In the genomic region with DNA sequence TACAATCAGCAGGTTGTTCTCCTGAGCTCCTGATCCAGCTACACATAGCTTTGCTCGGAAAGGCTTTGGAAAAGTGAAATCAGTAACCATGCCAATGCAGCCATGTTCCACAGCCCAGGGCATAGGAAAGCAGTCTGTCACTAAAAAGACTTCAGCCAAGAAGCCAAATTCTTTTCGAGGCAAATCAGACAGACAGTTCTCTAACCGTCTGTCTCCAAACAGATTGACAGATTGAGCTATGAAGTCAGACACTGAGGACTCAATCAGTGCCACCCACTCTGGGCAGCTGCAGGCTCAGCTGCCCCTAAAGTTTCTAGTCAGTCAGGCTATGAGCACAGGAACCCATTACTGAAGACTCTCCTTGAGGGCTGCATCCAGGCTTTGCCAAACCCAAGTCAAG, we compare ENCODE assay signal across 15 mouse cellular contexts.
DNase-seq lines count a peak whose midpoint lies in the region; ATAC-seq lines count a peak whose summit lies in the region.
"Had no signal": no experiment of that assay in that cellular context is flagged by ENCODE, and none has a peak within 500 bp of the region (broad histone marks: within the 10 kb centered on the region; RNA-seq: fewer than 3 reads in every experiment).

No protein-coding gene starts in this region.

- DNase-seq in forebrain, embryonic 11.5 days (ENCODE audit: low spot score), result no peak
- peak; percentile 2 for DNase-seq in midbrain, embryonic 14.5 days
- DNase-seq in midbrain, embryonic 11.5 days (ENCODE audit: low spot score, missing footprints), result no peak
- DNase-seq in layer of hippocampus, adult 18-20 months (ENCODE audit: low spot score in 2 of 2), result peak; percentile 79 to 93
- DNase-seq in telencephalon, adult 2 months (ENCODE audit: low read depth, low spot score), result peak; percentile 49
- DNase-seq in kidney, postnatal 25 days, result no peak
- DNase-seq: adrenal gland, postnatal 10 days; kidney, adult 9 months; right cerebral cortex, postnatal 14 days; thymus, postnatal 25 days had no signal

- ATAC-seq in forebrain, embryonic 13.5 days, result peak; percentile 87
- no peak for ATAC-seq in forebrain, embryonic 11.5 days (replicated peaks; ENCODE audit: low FRiP score)
- peak; percentile 48; the same call in 1 of the 2 replicates for ATAC-seq in midbrain, embryonic 14.5 days (ENCODE audit: low FRiP score, low TSS enrichment)
- ATAC-seq in midbrain, embryonic 11.5 days (ENCODE audit: low FRiP score), result no peak
- no peak for ATAC-seq in monocyte, adult 5-6 weeks (replicated peaks; ENCODE audit: insufficient number of reproducible peaks, low FRiP score, low TSS enrichment, poor library complexity, severe bottlenecking)

- H3K27me3 ChIP-seq in forebrain, embryonic 13.5 days, result no peaks in the 10 kb centered on the region
- no peaks in the 10 kb centered on the region for H3K27me3 ChIP-seq in forebrain, embryonic 11.5 days (ENCODE audit: control insufficient read depth, insufficient read depth, low read length)
- no peaks in the 10 kb centered on the region for H3K27me3 ChIP-seq in midbrain, embryonic 14.5 days (ENCODE audit: control insufficient read depth, insufficient read depth, low read length)
- no peaks in the 10 kb centered on the region for H3K27me3 ChIP-seq in midbrain, embryonic 11.5 days (ENCODE audit: control insufficient read depth, insufficient read depth, low read length)
- H3K27me3 ChIP-seq: embryonic facial prominence, embryonic 15.5 days; heart, embryonic 13.5 days had no signal

- H3K4me2 ChIP-seq in forebrain, embryonic 13.5 days, result no peak overlapping the region
- no peak overlapping the region for H3K4me2 ChIP-seq in forebrain, embryonic 11.5 days (ENCODE audit: low read depth, low read length, severe bottlenecking)
- H3K4me2 ChIP-seq in midbrain, embryonic 14.5 days (ENCODE audit: low read length), result no peak overlapping the region
- H3K4me2 ChIP-seq in midbrain, embryonic 11.5 days, result no peak overlapping the region
- H3K4me2 ChIP-seq: embryonic facial prominence, embryonic 15.5 days; heart, embryonic 13.5 days; liver, embryonic 11.5 days had no signal

- no peaks in the 10 kb centered on the region for H3K4me1 ChIP-seq in forebrain, embryonic 13.5 days
- H3K4me1 ChIP-seq in forebrain, embryonic 11.5 days (replicated peaks; ENCODE audit: control insufficient read depth, insufficient read depth, low read length), result no peaks in the 10 kb centered on the region
- H3K4me1 ChIP-seq in midbrain, embryonic 14.5 days (ENCODE audit: control insufficient read depth, insufficient read depth, low read length), result no peaks in the 10 kb centered on the region
- no peaks in the 10 kb centered on the region for H3K4me1 ChIP-seq in midbrain, embryonic 11.5 days (ENCODE audit: control insufficient read depth, insufficient read depth, low read length)
- H3K4me1 ChIP-seq: embryonic facial prominence, embryonic 15.5 days; heart, embryonic 13.5 days had no signal

- H3K9me3 ChIP-seq in forebrain, embryonic 13.5 days (replicated peaks), result no peaks in the 10 kb centered on the region
- no peaks in the 10 kb centered on the region for H3K9me3 ChIP-seq in forebrain, embryonic 11.5 days (ENCODE audit: control insufficient read depth, low read length)
- no peaks in the 10 kb centered on the region for H3K9me3 ChIP-seq in midbrain, embryonic 14.5 days (ENCODE audit: control insufficient read depth, low read length)
- no peaks in the 10 kb centered on the region for H3K9me3 ChIP-seq in midbrain, embryonic 11.5 days (ENCODE audit: control insufficient read depth, low read length)
- H3K9me3 ChIP-seq: embryonic facial prominence, embryonic 15.5 days; heart, embryonic 13.5 days had no signal

- 72% methylated on average over 3 of the region's 3 CpGs for WGBS in forebrain, embryonic 13.5 days
- 75% methylated on average over 3 of the region's 3 CpGs for WGBS in forebrain, embryonic 11.5 days
- WGBS in midbrain, embryonic 14.5 days, result 59% methylated on average over 3 of the region's 3 CpGs
- WGBS in midbrain, embryonic 11.5 days, result 76% methylated on average over 3 of the region's 3 CpGs

- no peak overlapping the region for H3K27ac ChIP-seq in forebrain, embryonic 13.5 days
- H3K27ac ChIP-seq in forebrain, embryonic 11.5 days (ENCODE audit: low read depth, low read length), result no peak overlapping the region
- no peak overlapping the region for H3K27ac ChIP-seq in midbrain, embryonic 14.5 days (replicated peaks; ENCODE audit: low read depth, low read length)
- no peak overlapping the region for H3K27ac ChIP-seq in midbrain, embryonic 11.5 days (ENCODE audit: low read depth, low read length)
- H3K27ac ChIP-seq: embryonic facial prominence, embryonic 15.5 days; heart, embryonic 13.5 days had no signal

- no peaks in the 10 kb centered on the region for H3K36me3 ChIP-seq in forebrain, embryonic 13.5 days (ENCODE audit: poor library complexity, severe bottlenecking)
- H3K36me3 ChIP-seq in forebrain, embryonic 11.5 days (ENCODE audit: control insufficient read depth, insufficient read depth, low read length), result no peaks in the 10 kb centered on the region
- no peaks in the 10 kb centered on the region for H3K36me3 ChIP-seq in midbrain, embryonic 14.5 days (ENCODE audit: control insufficient read depth, insufficient read depth, low read length)
- no peaks in the 10 kb centered on the region for H3K36me3 ChIP-seq in midbrain, embryonic 11.5 days (ENCODE audit: control insufficient read depth, insufficient read depth, low read length)
- H3K36me3 ChIP-seq: embryonic facial prominence, embryonic 15.5 days; heart, embryonic 13.5 days had no signal

- H3K9ac ChIP-seq in forebrain, embryonic 13.5 days, result no peak overlapping the region
- no peak overlapping the region for H3K9ac ChIP-seq in forebrain, embryonic 11.5 days (ENCODE audit: low read length)
- no peak overlapping the region for H3K9ac ChIP-seq in midbrain, embryonic 14.5 days (replicated peaks; ENCODE audit: low read length)
- H3K9ac ChIP-seq in midbrain, embryonic 11.5 days (ENCODE audit: low read length), result no peak overlapping the region
- H3K9ac ChIP-seq: embryonic facial prominence, embryonic 15.5 days; heart, embryonic 13.5 days had no signal

- H3K4me3 ChIP-seq in forebrain, embryonic 13.5 days, result no peak overlapping the region
- H3K4me3 ChIP-seq in forebrain, embryonic 11.5 days (ENCODE audit: low read depth, low read length), result no peak overlapping the region
- H3K4me3 ChIP-seq in midbrain, embryonic 14.5 days (replicated peaks; ENCODE audit: low read depth, low read length), result no peak overlapping the region
- no peak overlapping the region for H3K4me3 ChIP-seq in midbrain, embryonic 11.5 days (ENCODE audit: low read depth, low read length)
- H3K4me3 ChIP-seq: embryonic facial prominence, embryonic 15.5 days; heart, embryonic 13.5 days had no signal

Comparison
In these comparisons a context has a peak if more than half of its experiments do, and no peak if none do; other contexts are left out.
1. ATAC-seq: peak in forebrain, embryonic 13.5 days (single experiment) and midbrain, embryonic 14.5 days (single experiment); none in forebrain, embryonic 11.5 days (single experiment), midbrain, embryonic 11.5 days (single experiment) and monocyte, adult 5-6 weeks (single experiment).
2. DNase-seq: peak in midbrain, embryonic 14.5 days (single experiment), layer of hippocampus, adult 18-20 months (2 of 2) and telencephalon, adult 2 months (single experiment); none in forebrain, embryonic 11.5 days (single experiment), midbrain, embryonic 11.5 days (single experiment) and kidney, postnatal 25 days (0 of 2).